Mouse (Mus musculus) neural tube, embryonic 14.5 days (tissue): Measurements from ENCODE around the gene Pawr. TPM values are rescaled to one million over a fixed set of nuclear protein-coding genes. Genes with fewer than 3 reads are reported as not detected.

ENCODE experiments used
- ATAC-seq: fragments of 200-750 bp; cut with Nextera tagmentation; 2 replicates; pipeline ENCODE4 v1.8.0; 2017; ENCODE audit warnings: low read depth, mild to moderate bottlenecking, moderate TSS enrichment, moderate library complexity
- H3K27ac ChIP-seq: fragments of 300-500 bp; sonication (generic); 2 replicates; pipeline ENCODE4 v1.5.1; 2014; ENCODE audit warnings: low read depth, mild to moderate bottlenecking, control low read depth, low read length, moderate library complexity, mixed read lengths
- H3K27me3 ChIP-seq: fragments of 300-500 bp; sonication (generic); 2 replicates; pipeline ENCODE4 v1.6.1; 2014; ENCODE audit warnings: low read length; ENCODE audit not compliant: control insufficient read depth, insufficient read depth
- H3K36me3 ChIP-seq: fragments of 300-500 bp; sonication (generic); 2 replicates; pipeline ENCODE4 v1.6.1; 2014; ENCODE audit warnings: low read length, mixed read lengths; ENCODE audit not compliant: control insufficient read depth, insufficient read depth
- H3K4me1 ChIP-seq: fragments of 300-500 bp; sonication (generic); 2 replicates; pipeline ENCODE4 v1.6.1; 2014; ENCODE audit warnings: low read length; ENCODE audit not compliant: control insufficient read depth, insufficient read depth
- H3K4me2 ChIP-seq: fragments of 300-500 bp; sonication (generic); 2 replicates; pipeline ENCODE4 v1.6.1; 2014; ENCODE audit warnings: mild to moderate bottlenecking, low read depth, low read length, control low read depth
- H3K4me3 ChIP-seq: fragments of 300-500 bp; sonication (generic); 2 replicates; pipeline ENCODE4 v1.5.1; 2014; ENCODE audit warnings: low read depth, low read length, control low read depth, mixed read lengths
- H3K9ac ChIP-seq: fragments of 300-500 bp; sonication (generic); replicated peaks from 2 replicates; pipeline ENCODE4 v1.6.1; 2014; ENCODE audit warnings: low read depth, mild to moderate bottlenecking, control low read depth, low read length, mixed read lengths
- H3K9me3 ChIP-seq: fragments of 300-500 bp; sonication (generic); 2 replicates; pipeline ENCODE4 v1.6.1; 2016; ENCODE audit warnings: low read length; ENCODE audit not compliant: control insufficient read depth
- WGBS: fragments of 180-500 bp; shearing (Covaris S2); extraction: QIAGEN DNeasy Blood & Tissue Kit; methylation state at CpG from one replicate; pipeline ENCODE4 v1.1.7; 2014; 5-methylcytosine and 5-hydroxymethylcytosine counted together
- polyA plus RNA-seq: library from polyadenylated mRNA; unstranded; fragments of >200 nt; fragmentation: Nextera tagmentation; extraction: Ambion mirVana; gene quantifications from 2 replicates; pipeline ENCODE4 v1.2.1, GENCODE M21; 2014

Gene Pawr
- polyA plus RNA-seq, 1 experiment from 2014 or later = 3.8 TPM

- Histone ChIP-seq H3K27me3 (no peaks in the 10 kb centered on the region), H3K9ac (no peak overlapping the region), H3K4me2 (no peak overlapping the region), H3K27ac (no peak overlapping the region), H3K9me3 (no peaks in the 10 kb centered on the region), H3K36me3 (no peaks in the 10 kb centered on the region), H3K4me3 (no peak overlapping the region), H3K4me1 (no peaks in the 10 kb centered on the region)
- 97% methylated on average over 5 of the region's 5 CpGs for WGBS
- no peak for ATAC-seq
These were observed 40.9 kb downstream of the Pawr start for GRCm38 (mm10) chr10:108372858-108373257.

GRCm38 (mm10) chr10:108375796-108376195 lies 43.9 kb downstream of the Pawr start:
- WGBS = 97% methylated on average over 8 of the region's 8 CpGs
- Histone ChIP-seq H3K27ac (no peak overlapping the region), H3K9ac (no peak overlapping the region), H3K9me3 (no peaks in the 10 kb centered on the region), H3K27me3 (no peaks in the 10 kb centered on the region), H3K4me3 (no peak overlapping the region), H3K4me1 (no peaks in the 10 kb centered on the region), H3K4me2 (no peak overlapping the region), H3K36me3 (no peaks in the 10 kb centered on the region)
- ATAC-seq = no peak

DNA sequence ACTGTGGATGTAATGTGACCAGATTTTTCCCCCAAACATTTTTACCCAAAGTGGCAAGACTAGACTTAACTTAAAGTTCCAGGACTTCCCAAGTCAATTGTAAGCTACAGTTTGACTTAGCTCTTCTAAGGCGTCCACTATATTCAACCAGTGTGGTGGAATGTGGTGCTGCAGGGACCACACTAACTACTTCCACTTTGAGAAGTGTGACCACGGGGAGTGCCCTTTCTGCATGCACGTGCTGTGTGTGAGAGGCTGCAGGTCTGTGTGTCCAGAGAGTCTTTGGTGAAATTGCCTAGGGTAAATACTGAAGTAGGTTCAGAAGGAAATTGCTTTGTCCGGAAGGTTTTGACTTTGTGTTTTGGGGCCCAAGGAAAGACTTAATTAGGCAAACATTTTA lies 44.4 kb downstream of the Pawr start:
- Histone ChIP-seq H3K4me3 (no peak overlapping the region), H3K27me3 (no peaks in the 10 kb centered on the region), H3K4me2 (no peak overlapping the region), H3K36me3 (no peaks in the 10 kb centered on the region), H3K9ac (no peak overlapping the region), H3K27ac (no peak overlapping the region), H3K4me1 (no peaks in the 10 kb centered on the region), H3K9me3 (no peaks in the 10 kb centered on the region)
- 91% methylated on average over 4 of the region's 4 CpGs for WGBS
- ATAC-seq = no peak

GRCm38 (mm10) chr10:108377369-108377768 lies 45.4 kb downstream of the Pawr start:
- H3K27me3 ChIP-seq = no peaks in the 10 kb centered on the region
- H3K4me3 ChIP-seq = no peak overlapping the region
- H3K4me2 ChIP-seq = no peak overlapping the region
- H3K27ac ChIP-seq = no peak overlapping the region
- H3K4me1 ChIP-seq = no peaks in the 10 kb centered on the region
- H3K36me3 ChIP-seq = no peaks in the 10 kb centered on the region
- ATAC-seq = no peak
- H3K9me3 ChIP-seq = no peaks in the 10 kb centered on the region
- 96% methylated on average over 7 of the region's 7 CpGs for WGBS
- H3K9ac ChIP-seq = no peak overlapping the region

GRCm38 (mm10) chr10:108378062-108378461 lies 46.1 kb downstream of the Pawr start:
- ATAC-seq = no peak
- no peaks in the 10 kb centered on the region for H3K27me3 ChIP-seq
- H3K36me3 ChIP-seq = no peaks in the 10 kb centered on the region
- H3K9ac ChIP-seq = no peak overlapping the region
- WGBS = 96% methylated on average over 6 of the region's 6 CpGs
- H3K4me2 ChIP-seq = no peak overlapping the region
- no peak overlapping the region for H3K27ac ChIP-seq
- no peak overlapping the region for H3K4me3 ChIP-seq
- no peaks in the 10 kb centered on the region for H3K9me3 ChIP-seq
- no peaks in the 10 kb centered on the region for H3K4me1 ChIP-seq

DNA sequence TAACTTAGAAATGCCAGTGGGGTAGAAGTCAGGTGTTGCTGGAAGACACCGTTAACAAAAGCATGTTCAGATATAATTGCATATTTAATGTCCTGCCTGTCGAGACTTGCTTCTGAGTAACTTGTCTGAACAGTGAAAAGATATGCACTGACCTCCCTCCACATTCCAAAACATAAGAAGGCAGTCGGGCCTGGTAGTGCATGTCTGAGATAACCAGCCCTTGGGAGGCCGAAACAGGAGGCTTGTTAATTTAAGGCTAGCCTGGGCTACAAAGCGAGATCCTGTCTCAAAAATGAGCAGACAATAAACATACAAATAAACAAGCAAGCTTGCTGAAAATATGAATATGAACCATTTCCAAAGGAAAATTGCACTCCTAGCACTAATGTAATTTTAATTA lies 46.6 kb downstream of the Pawr start:
- no peak overlapping the region for H3K9ac ChIP-seq
- no peaks in the 10 kb centered on the region for H3K4me1 ChIP-seq
- no peak overlapping the region for H3K27ac ChIP-seq
- WGBS = 86% methylated on average over 5 of the region's 5 CpGs
- no peaks in the 10 kb centered on the region for H3K36me3 ChIP-seq
- H3K27me3 ChIP-seq = no peaks in the 10 kb centered on the region
- ATAC-seq = no peak
- no peak overlapping the region for H3K4me3 ChIP-seq
- no peak overlapping the region for H3K4me2 ChIP-seq
- no peaks in the 10 kb centered on the region for H3K9me3 ChIP-seq

DNA sequence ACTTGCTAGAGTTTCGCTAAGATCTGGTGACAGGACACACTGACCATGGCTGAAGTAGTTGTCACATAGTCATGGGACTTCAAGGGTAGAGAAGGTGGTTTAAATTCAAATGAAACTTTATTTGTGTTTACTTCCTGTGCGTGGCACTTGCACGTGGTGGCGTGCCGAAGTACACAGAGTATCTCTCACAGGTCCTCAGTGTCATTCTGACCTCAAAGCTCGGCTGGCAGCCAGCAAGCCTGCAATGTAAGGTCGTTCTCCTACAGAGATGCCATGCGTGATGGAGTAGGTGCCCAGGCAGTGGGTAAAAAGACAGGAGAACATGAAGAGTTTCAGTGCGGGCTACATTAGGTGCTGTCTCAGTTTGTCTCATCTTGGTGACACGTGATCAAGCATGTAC lies 48.8 kb downstream of the Pawr start:
- no peak for ATAC-seq
- Histone ChIP-seq H3K27me3 (no peaks in the 10 kb centered on the region), H3K9ac (no peak overlapping the region), H3K27ac (no peak overlapping the region), H3K4me3 (no peak overlapping the region), H3K9me3 (no peaks in the 10 kb centered on the region), H3K4me1 (no peaks in the 10 kb centered on the region), H3K4me2 (no peak overlapping the region), H3K36me3 (no peaks in the 10 kb centered on the region)
- 95% methylated on average over 10 of the region's 10 CpGs for WGBS

DNA sequence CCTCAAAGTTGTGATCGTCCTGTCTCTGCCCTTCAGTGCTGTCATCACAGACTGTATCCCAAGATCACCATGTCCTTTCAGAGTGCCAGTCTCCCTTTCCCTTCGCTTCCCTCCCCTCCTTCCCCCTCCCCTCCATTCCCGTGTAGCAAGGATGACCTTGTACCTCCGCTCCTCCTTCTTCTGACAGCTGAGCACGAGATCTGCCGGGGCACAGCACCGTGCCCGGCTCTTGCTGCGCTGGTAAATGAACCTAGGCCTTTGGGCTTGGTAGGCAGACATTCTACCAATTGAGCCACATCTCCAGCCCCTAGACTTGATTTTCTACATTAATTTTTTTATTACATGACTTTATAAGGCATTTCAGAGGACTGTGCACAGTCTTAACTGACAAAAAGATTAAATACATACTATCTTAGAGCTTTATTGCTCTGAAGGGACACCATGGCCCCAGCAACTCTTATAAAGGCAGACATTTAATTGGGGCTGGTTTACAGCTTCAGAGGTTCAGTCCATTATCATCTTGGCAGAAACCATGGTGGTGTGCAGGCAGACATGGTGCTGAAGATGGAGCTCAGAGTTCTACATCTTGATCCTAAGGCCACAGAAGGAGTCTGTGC lies 52.3 kb downstream of the Pawr start:
- no peaks in the 10 kb centered on the region for H3K27me3 ChIP-seq
- WGBS = 87% methylated on average over 9 of the region's 9 CpGs
- H3K4me3 ChIP-seq = no peak overlapping the region
- H3K36me3 ChIP-seq = no peaks in the 10 kb centered on the region
- H3K27ac ChIP-seq = no peak overlapping the region
- no peak for ATAC-seq
- H3K9me3 ChIP-seq = no peaks in the 10 kb centered on the region
- H3K9ac ChIP-seq = no peak overlapping the region
- H3K4me1 ChIP-seq = no peaks in the 10 kb centered on the region
- no peak overlapping the region for H3K4me2 ChIP-seq

GRCm38 (mm10) chr10:108385480-108385955 lies 53.6 kb downstream of the Pawr start:
- Histone ChIP-seq H3K4me3 (no peak overlapping the region), H3K9me3 (no peaks in the 10 kb centered on the region), H3K4me2 (no peak overlapping the region), H3K4me1 (no peaks in the 10 kb centered on the region), H3K36me3 (no peaks in the 10 kb centered on the region), H3K27me3 (no peaks in the 10 kb centered on the region), H3K9ac (no peak overlapping the region), H3K27ac (no peak overlapping the region)
- WGBS = 48% methylated on average over 5 of the region's 5 CpGs
- ATAC-seq = peak; percentile 21; the same call in 1 of the 2 replicates
